Mouse (Mus musculus) telencephalon, adult 2 months (tissue): ENCODE measurements around the gene Slc34a2.

Experiments
- DNase-seq: peaks from one replicate; pipeline ENCODE4 v3.0.0-alpha.2; 2011; ENCODE audit warnings: low read depth, low spot score

Gene Slc34a2

GRCm38 (mm10) chr5:53025276-53025973 lies 12.5 kb upstream of the Slc34a2 start:
- DNase-seq, result no peak

- DNase-seq, result no peak
Observed at GRCm38 (mm10) chr5:53031346-53031745, 6.5 kb upstream of the Slc34a2 start.

- DNase-seq, result no peak
Observed at GRCm38 (mm10) chr5:53042034-53042748, 4.3 kb downstream of the Slc34a2 start.

GRCm38 (mm10) chr5:53042771-53043371 lies 5.0 kb downstream of the Slc34a2 start:
- no peak for DNase-seq

GRCm38 (mm10) chr5:53043716-53044115 lies 5.8 kb downstream of the Slc34a2 start:
- DNase-seq, result no peak

- no peak for DNase-seq
Observed at GRCm38 (mm10) chr5:53047951-53048350, 10.1 kb downstream of the Slc34a2 start.

GRCm38 (mm10) chr5:53048599-53048998 lies 10.7 kb downstream of the Slc34a2 start:
- no peak for DNase-seq

- DNase-seq, result no peak
Observed at GRCm38 (mm10) chr5:53049046-53049445, 11.2 kb downstream of the Slc34a2 start.

- DNase-seq, result no peak
Observed at GRCm38 (mm10) chr5:53050963-53051362, 13.1 kb downstream of the Slc34a2 start.

- DNase-seq, result peak; percentile 12
Observed at GRCm38 (mm10) chr5:53053246-53053645, 15.4 kb downstream of the Slc34a2 start.

GRCm38 (mm10) chr5:53061532-53062130 lies 23.8 kb downstream of the Slc34a2 start:
- no peak for DNase-seq

GRCm38 (mm10) chr5:53074553-53074952 lies 36.7 kb downstream of the Slc34a2 start:
- no peak for DNase-seq

- DNase-seq, result no peak
Observed at GRCm38 (mm10) chr5:53078453-53078852, 40.6 kb downstream of the Slc34a2 start.

- no peak for DNase-seq
Observed at GRCm38 (mm10) chr5:53087452-53087851, 49.6 kb downstream of the Slc34a2 start.

GRCm38 (mm10) chr5:53091331-53091730 lies 53.5 kb downstream of the Slc34a2 start:
- DNase-seq, result no peak

GRCm38 (mm10) chr5:53101848-53102473 lies 64.1 kb downstream of the Slc34a2 start:
- no peak for DNase-seq

- DNase-seq, result no peak
Observed at GRCm38 (mm10) chr5:53104177-53104855, 66.4 kb downstream of the Slc34a2 start.

- no peak for DNase-seq
Observed at GRCm38 (mm10) chr5:53105716-53106115, 67.8 kb downstream of the Slc34a2 start.

GRCm38 (mm10) chr5:53106125-53106524 lies 68.2 kb downstream of the Slc34a2 start:
- DNase-seq, result no peak

GRCm38 (mm10) chr5:53106731-53107130 lies 68.8 kb downstream of the Slc34a2 start:
- DNase-seq, result no peak

- DNase-seq, result no peak
Observed at GRCm38 (mm10) chr5:53108026-53108425, 70.1 kb downstream of the Slc34a2 start.
